Mouse (Mus musculus): Measurements from ENCODE around the gene Ptn. TPM values are rescaled to one million over a fixed set of nuclear protein-coding genes. Genes with fewer than 3 reads are reported as not detected.

The Ptn gene
- total RNA-seq, 2 experiments from 2014 or later: 701 to 733 TPM

GRCm38 (mm10) chr6:36676710-36677691 lies 133.0 kb downstream of the Ptn start:
- peak in 1 of 2 experiments; percentile 18 for DNase-seq (ENCODE audit: extremely low spot score in 1 of 2, low spot score in 2 of 2)
- intact Hi-C loops (cut with DNase I): no loop called here

GRCm38 (mm10) chr6:36672399-36673221 lies 137.4 kb downstream of the Ptn start:
- DNase-seq (ENCODE audit: extremely low spot score in 1 of 2, low spot score in 2 of 2): no peak
- intact Hi-C loops (cut with DNase I): no loop called here

- intact Hi-C loops (cut with DNase I): no loop called here
- no peak for DNase-seq (ENCODE audit: extremely low spot score in 1 of 2, low spot score in 2 of 2)
Observed at GRCm38 (mm10) chr6:36671274-36671673, 138.7 kb downstream of the Ptn start.

Small RNA genes within 50 kb of the gene (microRNA-seq; reads per million reads assigned to microRNA genes)
- gene Gm25111: not detected
